Mouse (Mus musculus): ENCODE results near the gene Unc5a. TPM values are rescaled to one million over a fixed set of nuclear protein-coding genes. Genes with fewer than 3 reads are reported as not detected.

Unc5a gene
- total and polyA plus RNA-seq, 3 experiments, result 0.02 TPM; not detected in 2

GRCm38 (mm10) chr13:55040016-55040415, 90.8 kb downstream of the Unc5a start:
- Histone ChIP-seq H3K9me3 (replicated peaks) (no peaks in the 10 kb centered on the region), H3K4me1 (ENCODE audit: insufficient read depth, low read depth, low read length) (no peaks in the 10 kb centered on the region), H3K4me3 (ENCODE audit: low read depth, low read length) (no peak overlapping the region), H3K36me3 (replicated peaks) (peaks cover 53% of the 10 kb centered on the region), H3K27me3 (ENCODE audit: insufficient read depth, low read length) (no peaks in the 10 kb centered on the region)
- no peak for TF ChIP-seq CTCF (IDR thresholded peaks at IDR 0.05; ENCODE audit: low read depth, low read length)
- no peak for TF ChIP-seq TAL1 (conservative IDR thresholded peaks at IDR 0.05; ENCODE audit: low read depth, low read length)
- TF ChIP-seq POLR2AphosphoS5 (IDR thresholded peaks at IDR 0.05; ENCODE audit: insufficient replicate concordance, low read depth, low read length), result no peak
- no peak for TF ChIP-seq GATA1 (IDR thresholded peaks at IDR 0.05; ENCODE audit: borderline replicate concordance, low read length)
- DNase-seq (ENCODE audit: low spot score) (no peak), ATAC-seq (ENCODE audit: extremely low read depth, insufficient number of reproducible peaks, low FRiP score, poor library complexity, severe bottlenecking) (no peak)

DNA sequence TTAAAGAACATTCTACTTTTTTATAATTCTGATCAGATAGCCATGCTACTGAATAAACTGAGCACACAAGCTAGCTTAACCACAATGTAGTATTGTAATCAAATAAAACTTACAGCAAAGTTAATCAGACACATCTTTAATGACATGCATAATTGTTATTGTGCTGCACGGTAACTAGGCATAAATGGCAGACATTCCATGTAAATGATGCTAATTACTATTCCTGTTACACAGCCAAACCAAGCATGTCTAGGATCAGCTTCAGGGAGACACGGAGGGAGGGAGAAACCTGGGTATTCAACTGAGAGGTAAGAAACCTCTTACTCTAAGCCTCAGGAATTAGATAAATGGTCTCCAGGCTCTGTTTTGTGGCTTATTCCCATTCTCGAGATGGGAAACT, 98.5 kb downstream of the Unc5a start:
- DNase-seq (ENCODE audit: low spot score), result no peak
- TF ChIP-seq GATA2 (IDR thresholded peaks at IDR 0.05; ENCODE audit: borderline replicate concordance, low read depth, low read length) (no peak), POLR2AphosphoS5 (IDR thresholded peaks at IDR 0.05; ENCODE audit: insufficient replicate concordance, low read depth, low read length) (no peak), TAL1 (conservative IDR thresholded peaks at IDR 0.05; ENCODE audit: low read depth, low read length) (no peak), CTCF (IDR thresholded peaks at IDR 0.05; ENCODE audit: low read depth, low read length) (no peak), GATA1 (IDR thresholded peaks at IDR 0.05; ENCODE audit: borderline replicate concordance, low read length) (no peak)
- Histone ChIP-seq H3K4me3 (ENCODE audit: low read depth, low read length) (no peak overlapping the region), H3K4me1 (ENCODE audit: insufficient read depth, low read depth, low read length) (no peaks in the 10 kb centered on the region), H3K27me3 (ENCODE audit: insufficient read depth, low read length) (no peaks in the 10 kb centered on the region), H3K9me3 (replicated peaks) (no peaks in the 10 kb centered on the region), H3K36me3 (replicated peaks) (peaks cover 75% of the 10 kb centered on the region)
- no peak for ATAC-seq (ENCODE audit: extremely low read depth, insufficient number of reproducible peaks, low FRiP score, poor library complexity, severe bottlenecking)

Other genes with a start within 250 kb of the Unc5a start
- not detected in 2 replicates for gene Cdhr2, start 247.9 kb upstream of the Unc5a start, total RNA-seq (2014; fragmentation: Nextera tagmentation)
- not detected in 2 replicates for gene Cdhr2, start 247.9 kb upstream of the Unc5a start, total RNA-seq (2017)
- not detected in 2 replicates for gene Cdhr2, start 247.9 kb upstream of the Unc5a start, polyA plus RNA-seq (2012)
- gene Gprin1, start 199.5 kb upstream of the Unc5a start, total RNA-seq (2014; fragmentation: Nextera tagmentation), result not detected in 2 replicates
- 0.05 and 0.06 TPM in 2 replicates for gene Gprin1, start 199.5 kb upstream of the Unc5a start, total RNA-seq (2017)
- not detected in 2 replicates for gene Gprin1, start 199.5 kb upstream of the Unc5a start, polyA plus RNA-seq (2012)
- gene Sncb, start 182.8 kb upstream of the Unc5a start, total RNA-seq (2014; fragmentation: Nextera tagmentation), result not detected in 2 replicates
- not detected in 2 replicates for gene Sncb, start 182.8 kb upstream of the Unc5a start, total RNA-seq (2017)
- gene Sncb, start 182.8 kb upstream of the Unc5a start, polyA plus RNA-seq (2012), result not detected in 2 replicates
- not detected in 2 replicates for gene Eif4e1b, start 165.4 kb upstream of the Unc5a start, total RNA-seq (2014; fragmentation: Nextera tagmentation)
- 0.05 TPM in 1 of 2 replicates, not detected in the other for gene Eif4e1b, start 165.4 kb upstream of the Unc5a start, total RNA-seq (2017)
- gene Eif4e1b, start 165.4 kb upstream of the Unc5a start, polyA plus RNA-seq (2012), result not detected in 2 replicates
- 1.6 and 1.7 TPM in 2 replicates for gene Tspan17, start 160.0 kb upstream of the Unc5a start, total RNA-seq (2014; fragmentation: Nextera tagmentation)
- 1.1 and 2.0 TPM in 2 replicates for gene Tspan17, start 160.0 kb upstream of the Unc5a start, total RNA-seq (2017)
- gene Tspan17, start 160.0 kb upstream of the Unc5a start, polyA plus RNA-seq (2012), result 0.43 and 0.44 TPM in 2 replicates
- not detected in 2 replicates for gene Hk3, start 72.0 kb downstream of the Unc5a start, total RNA-seq (2014; fragmentation: Nextera tagmentation)
- 0.11 and 0.23 TPM in 2 replicates for gene Hk3, start 72.0 kb downstream of the Unc5a start, total RNA-seq (2017)
- 0.02 and 0.06 TPM in 2 replicates for gene Hk3, start 72.0 kb downstream of the Unc5a start, polyA plus RNA-seq (2012)
- 52.4 and 54.8 TPM in 2 replicates for gene Uimc1, start 150.9 kb downstream of the Unc5a start, total RNA-seq (2014; fragmentation: Nextera tagmentation)
- gene Uimc1, start 150.9 kb downstream of the Unc5a start, total RNA-seq (2017), result 49.3 and 55.0 TPM in 2 replicates
- gene Uimc1, start 150.9 kb downstream of the Unc5a start, polyA plus RNA-seq (2012), result 6.6 and 7.8 TPM in 2 replicates
- gene Zfp346, start 155.9 kb downstream of the Unc5a start, total RNA-seq (2014; fragmentation: Nextera tagmentation), result 38.0 and 41.8 TPM in 2 replicates
- 15.0 and 15.7 TPM in 2 replicates for gene Zfp346, start 155.9 kb downstream of the Unc5a start, total RNA-seq (2017)
- 11.3 and 13.8 TPM in 2 replicates for gene Zfp346, start 155.9 kb downstream of the Unc5a start, polyA plus RNA-seq (2012)
- gene Gm17617, start 184.1 kb downstream of the Unc5a start, total RNA-seq (2014; fragmentation: Nextera tagmentation), result not detected in 2 replicates
- not detected in 2 replicates for gene Gm17617, start 184.1 kb downstream of the Unc5a start, total RNA-seq (2017)
- not detected in 2 replicates for gene Gm17617, start 184.1 kb downstream of the Unc5a start, polyA plus RNA-seq (2012)
- gene Fgfr4, start 203.2 kb downstream of the Unc5a start, total RNA-seq (2014; fragmentation: Nextera tagmentation), result not detected in 2 replicates
- gene Fgfr4, start 203.2 kb downstream of the Unc5a start, total RNA-seq (2017), result 0.05 TPM in 1 of 2 replicates, not detected in the other
- gene Fgfr4, start 203.2 kb downstream of the Unc5a start, polyA plus RNA-seq (2012), result not detected in 2 replicates